Mouse (Mus musculus): ENCODE measurements at regions not wholly inside any gene's neighbourhood (a gene's known extent, or its start where the extent isn't known, plus 50 kb on each side); places are given as distances from the start of the nearest gene placed in this dataset.

- TF ChIP-seq EP300 (optimal IDR thresholded peaks at IDR 0.05), result no peak
- TF ChIP-seq CTCF (IDR thresholded peaks at IDR 0.05; ENCODE audit: low read depth), result no peak
Measured at GRCm38 (mm10) chr1:184542321-184543115, 189.9 kb downstream of the Hlx start.
